Mouse (Mus musculus): Measurements from ENCODE around the gene Gm28557. TPM values are rescaled to one million over a fixed set of nuclear protein-coding genes. Genes with fewer than 3 reads are reported as not detected.
"Not testable (repeated sequence)": the region's sequence is repeated elsewhere in the genome, so short reads cannot be mapped to it uniquely, and the experiment has no call there.

Gm28557 gene
- total RNA-seq (2021): 1 to 10 TPM; 1.6 to 2.2 TPM
- long read RNA-seq, experiment 1, partial matches to known transcripts: 0 of 1 reads
- long read RNA-seq, experiment 1, other reads (novel, unspliced or antisense): 1 of 1 reads
- long read RNA-seq, experiment 2, partial matches to known transcripts: 0 of 1 reads
- long read RNA-seq, experiment 2, other reads (novel, unspliced or antisense): 1 of 1 reads

DNA sequence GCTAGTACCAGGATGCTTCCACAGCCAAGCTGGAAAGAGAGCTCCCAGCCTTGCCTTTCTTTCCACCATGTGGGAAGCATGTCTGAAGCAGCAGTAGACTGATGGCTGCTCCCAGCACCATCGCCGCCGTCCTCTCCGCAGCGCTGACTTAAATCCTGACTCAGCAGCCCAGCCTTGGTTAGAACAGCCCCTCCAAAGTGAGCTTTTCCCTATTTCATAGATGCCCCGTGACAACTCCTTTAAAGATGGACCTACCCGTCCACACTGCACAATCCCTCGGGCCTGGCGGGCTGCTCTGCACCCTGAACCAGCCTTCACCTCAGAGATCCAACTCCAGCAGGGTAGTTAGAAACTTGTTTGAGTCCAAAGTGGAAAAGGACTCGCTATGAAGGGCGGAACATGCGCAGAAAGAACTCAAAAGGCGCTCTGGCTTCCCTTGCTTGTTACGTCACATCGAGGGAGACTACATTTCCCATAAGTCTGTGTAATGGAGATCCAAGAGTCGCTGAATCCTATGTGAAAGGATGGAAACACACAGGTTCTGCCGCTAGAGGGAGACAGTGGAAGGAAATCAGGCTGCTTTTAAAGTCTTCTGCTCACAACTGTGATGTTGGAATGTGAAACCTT lies at the start of gene Gm28557:
TSS of gene Gm28557 (minus strand) at position 411 of the 627 bp plus-strand sequence.
- intact Hi-C loops (cut with DNase I): no loop called here
- peak; percentile 96 to 98 for DNase-seq (ENCODE audit: low spot score in 2 of 2)

DNA sequence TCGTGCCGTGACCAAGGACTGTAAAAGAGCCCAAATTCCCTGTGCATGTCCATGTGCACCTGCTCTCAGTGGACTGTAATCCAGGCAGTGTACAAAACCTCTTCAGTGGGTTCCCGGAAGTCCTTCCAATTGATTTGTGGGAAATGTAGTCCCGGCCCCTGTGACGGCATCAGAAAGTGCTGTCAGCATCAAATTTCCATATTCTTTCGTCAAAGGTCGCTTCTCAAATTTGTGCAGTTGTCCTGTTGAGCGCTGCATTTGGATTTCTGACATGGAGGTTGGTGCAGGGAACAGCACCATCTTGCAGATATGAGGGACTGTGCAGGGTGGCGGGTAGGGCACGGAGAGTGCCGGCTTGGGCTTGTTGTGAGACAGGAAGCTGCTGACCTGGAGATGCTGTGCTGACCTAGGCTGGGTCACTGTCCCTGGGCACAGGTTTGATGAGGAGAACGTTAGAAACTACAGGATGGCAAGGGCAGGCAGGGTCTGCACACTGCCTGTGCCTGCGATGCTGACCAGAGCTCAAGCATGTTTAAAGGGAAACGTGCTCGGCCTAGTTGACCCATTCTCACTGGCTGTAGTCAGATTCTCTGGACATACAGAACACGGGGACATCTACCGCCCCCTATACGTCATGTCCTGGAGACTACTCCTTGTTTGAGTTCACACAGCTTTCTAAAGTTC lies 19.8 kb upstream of the Gm28557 start:
- intact Hi-C loops (cut with DNase I): loop anchor here (5.0 kb wide), 1 partner anchor 179 kb away; the partner anchor contains the start of gene Zfp457
- DNase-seq (ENCODE audit: low spot score in 2 of 2): peak; percentile 87 to 94

DNA sequence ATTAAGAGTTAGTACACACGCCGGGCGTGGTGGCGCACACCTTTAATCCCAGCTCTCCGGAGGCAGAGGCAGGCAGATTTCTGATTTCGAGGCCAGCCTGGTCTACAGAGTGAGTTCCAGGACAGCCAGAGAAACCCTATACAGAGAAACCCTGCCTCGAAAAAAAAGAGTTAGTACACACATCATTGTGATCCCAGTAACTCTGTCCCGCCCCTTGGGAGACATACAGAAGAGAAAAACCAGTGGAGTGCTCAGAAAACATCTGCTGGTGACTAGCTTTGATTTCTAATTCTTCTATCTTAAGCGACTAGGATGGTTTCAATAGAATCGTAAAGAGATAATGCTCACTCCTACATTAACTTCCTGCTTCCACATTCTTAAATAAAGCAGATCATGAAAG lies 19.1 kb upstream of the Gm28557 start:
- DNase-seq (ENCODE audit: low spot score in 2 of 2): not testable (repeated sequence)
- intact Hi-C loops (cut with DNase I): loop anchor here (5.0 kb wide), 1 partner anchor 180 kb away; the partner anchor contains the start of gene Zfp457

DNA sequence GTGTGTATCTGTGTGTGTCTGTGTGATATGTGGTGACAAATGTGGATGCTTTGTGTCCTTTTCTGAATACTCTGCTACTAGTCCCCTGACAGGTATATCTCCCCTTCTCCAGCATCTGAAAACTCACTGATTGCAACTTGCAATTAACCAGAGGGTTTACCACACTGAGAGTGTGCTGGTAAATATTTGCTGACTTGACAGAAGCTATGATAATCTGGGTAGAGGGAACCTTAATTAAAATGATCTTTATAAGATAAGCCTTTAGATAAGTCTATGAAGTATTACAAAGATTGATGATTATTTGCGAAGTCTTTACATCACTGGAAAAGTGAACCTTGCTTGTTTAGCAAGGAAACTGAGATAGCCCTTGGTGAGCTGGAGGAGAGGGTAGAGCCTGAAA lies 16.1 kb upstream of the Gm28557 start:
- intact Hi-C loops (cut with DNase I): no loop called here
- DNase-seq (ENCODE audit: low spot score in 2 of 2): no peak

DNA sequence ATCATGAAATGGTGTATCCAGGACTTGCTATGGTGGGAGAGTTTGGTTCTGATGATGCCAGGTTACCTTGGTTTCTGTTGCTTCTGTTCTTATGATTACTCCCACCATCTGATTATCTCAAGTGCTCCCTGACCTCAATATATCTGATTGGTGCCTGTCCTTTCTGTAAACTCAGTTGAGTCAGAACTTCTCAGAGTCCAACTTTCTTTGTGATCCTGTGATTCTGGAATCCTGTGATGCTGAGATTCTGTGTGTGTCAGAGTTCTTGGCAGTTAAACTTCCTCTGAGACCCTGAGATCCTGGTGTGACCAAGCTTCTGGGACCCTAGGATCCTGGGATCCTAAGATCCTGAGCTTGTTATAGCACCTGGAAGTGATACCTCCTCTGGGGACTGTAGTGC lies 13.0 kb upstream of the Gm28557 start, which contains the start of gene Zfp759:
TSS of gene Zfp759 (plus strand) at position 301 of the 400 bp plus-strand sequence.
- intact Hi-C loops (cut with DNase I); DNase-seq (ENCODE audit: low spot score in 2 of 2): not testable (repeated sequence)

DNA sequence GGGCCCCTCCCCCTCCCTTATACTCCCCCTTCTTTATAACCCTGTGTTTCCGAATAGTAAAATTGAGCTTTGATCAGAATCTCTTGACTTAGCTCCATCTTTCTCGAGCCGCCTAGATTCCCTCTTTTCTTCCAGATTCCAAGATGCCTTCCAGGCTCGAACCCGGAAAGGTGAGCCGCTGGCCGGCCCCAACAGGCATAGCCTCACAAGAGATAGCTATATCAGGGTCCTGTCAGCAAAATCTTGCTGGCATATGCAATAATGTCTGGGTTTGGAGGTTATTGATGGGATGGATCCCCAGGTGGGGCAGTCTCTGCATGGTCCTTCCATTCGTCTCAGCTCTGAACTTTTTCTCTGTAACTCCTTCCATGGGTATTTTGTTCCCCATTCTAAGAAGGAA lies 7.8 kb upstream of the Gm28557 start, which contains the start of gene Rslcan18:
TSS of gene Rslcan18 (minus strand) at position 101 of the 400 bp plus-strand sequence.
- DNase-seq (ENCODE audit: low spot score in 2 of 2); intact Hi-C loops (cut with DNase I): not testable (repeated sequence)

DNA sequence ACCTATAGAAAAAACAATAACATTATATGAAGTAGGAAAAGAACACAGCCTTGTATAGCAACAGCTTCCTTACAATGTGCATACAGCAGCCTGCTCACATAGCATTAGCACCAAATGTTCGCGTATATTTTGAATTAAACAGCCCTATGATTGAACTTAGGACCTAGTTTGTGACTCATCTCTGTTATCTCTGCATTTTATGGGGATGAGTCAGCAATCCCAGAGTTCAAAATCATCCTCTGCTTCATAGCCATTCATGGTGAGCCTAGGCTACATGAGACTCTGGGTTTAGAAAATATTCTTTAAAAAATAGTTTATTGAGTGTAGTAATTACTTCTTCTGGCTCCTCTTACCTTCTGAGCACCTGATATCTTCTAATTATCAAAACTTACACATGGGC lies 4.9 kb upstream of the Gm28557 start:
- no peak for DNase-seq (ENCODE audit: low spot score in 2 of 2)
- intact Hi-C loops (cut with DNase I): no loop called here

DNA sequence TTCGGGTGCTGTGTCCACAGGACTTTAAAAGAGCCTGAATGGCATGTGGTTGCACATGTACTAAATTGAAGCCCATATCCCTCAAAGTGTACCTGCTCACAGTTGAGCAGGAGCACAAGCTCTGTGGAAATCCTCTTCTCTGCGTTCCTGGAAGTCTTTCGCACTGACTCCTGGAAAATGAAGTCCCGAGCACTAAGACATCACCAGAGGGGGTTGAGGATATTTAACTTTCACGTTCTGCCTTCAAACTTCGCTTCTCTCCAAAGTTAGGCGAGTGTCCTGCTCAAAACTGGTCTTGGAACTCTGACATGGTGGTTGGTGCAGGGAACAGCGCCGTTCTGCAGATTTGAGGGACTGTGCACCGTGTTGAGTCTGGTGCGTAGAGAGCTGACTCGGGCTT lies 3.7 kb upstream of the Gm28557 start:
- intact Hi-C loops (cut with DNase I): no loop called here
- peak in 1 of 2 experiments; percentile 26 for DNase-seq (ENCODE audit: low spot score in 2 of 2)

DNA sequence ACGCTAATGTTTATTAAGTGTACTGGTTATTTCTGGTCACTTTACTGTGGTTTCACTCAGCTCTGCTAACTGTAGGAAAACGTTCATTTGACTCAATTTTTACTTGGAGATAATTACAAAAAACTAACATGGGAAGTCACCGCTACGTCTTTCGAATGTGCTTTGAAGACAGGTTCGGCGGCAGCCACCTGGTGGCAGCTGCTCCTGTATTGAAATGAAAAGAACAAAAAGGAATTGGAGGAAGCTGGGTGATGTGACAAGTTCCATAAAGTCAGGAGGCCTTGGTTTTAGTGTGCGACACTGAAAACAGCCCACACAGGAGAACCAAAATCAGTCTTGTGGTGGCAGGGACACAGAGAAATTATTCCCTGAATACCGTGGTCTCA lies 410 bp upstream of the Gm28557 start:
- intact Hi-C loops (cut with DNase I): no loop called here
- DNase-seq (ENCODE audit: low spot score in 2 of 2): no peak

DNA sequence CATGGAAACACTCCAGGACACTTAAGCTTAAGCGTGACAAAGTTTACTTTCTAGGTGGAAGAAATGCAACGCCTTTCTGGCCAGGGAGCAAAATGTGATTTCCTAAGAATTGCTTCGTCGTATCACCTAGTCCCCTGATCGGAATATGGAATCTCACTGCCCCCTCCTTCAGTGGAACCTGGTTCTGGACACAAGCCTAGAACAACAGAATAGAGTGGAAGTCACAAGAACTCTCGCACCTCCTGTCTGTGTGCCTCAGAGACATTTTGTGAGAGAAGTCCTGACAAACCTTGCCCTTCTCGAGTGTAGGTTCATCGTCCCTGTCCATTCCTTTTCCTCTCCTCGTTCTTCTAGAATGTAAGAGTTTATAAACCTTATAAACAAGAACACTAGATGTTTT lies 723 bp downstream of the Gm28557 start:
- intact Hi-C loops (cut with DNase I): no loop called here
- no peak for DNase-seq (ENCODE audit: low spot score in 2 of 2)

DNA sequence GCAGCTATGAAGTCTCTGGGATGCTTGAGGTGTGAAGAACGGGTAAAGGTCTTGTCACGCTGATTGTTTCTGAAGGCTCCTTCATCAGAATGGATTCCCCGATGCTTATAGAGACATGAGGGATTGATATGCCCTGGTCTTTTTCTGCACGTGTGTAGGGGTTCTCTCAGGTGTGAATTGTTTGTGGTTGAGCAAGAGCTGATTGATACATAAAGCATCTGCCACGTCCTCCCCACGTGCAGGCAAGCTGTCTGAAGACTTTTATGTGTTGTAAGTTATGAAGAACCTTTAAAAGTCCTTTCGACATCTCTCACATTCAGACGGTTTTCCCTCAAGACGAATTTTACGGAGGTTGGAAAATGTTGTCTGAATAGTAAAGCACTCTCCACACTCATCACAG lies 10.5 kb downstream of the Gm28557 start, which contains the start of gene Zfp708:
TSS of gene Zfp708 (minus strand) at position 101 of the 400 bp plus-strand sequence.
- intact Hi-C loops (cut with DNase I): no loop called here
- no peak for DNase-seq (ENCODE audit: low spot score in 2 of 2)

DNA sequence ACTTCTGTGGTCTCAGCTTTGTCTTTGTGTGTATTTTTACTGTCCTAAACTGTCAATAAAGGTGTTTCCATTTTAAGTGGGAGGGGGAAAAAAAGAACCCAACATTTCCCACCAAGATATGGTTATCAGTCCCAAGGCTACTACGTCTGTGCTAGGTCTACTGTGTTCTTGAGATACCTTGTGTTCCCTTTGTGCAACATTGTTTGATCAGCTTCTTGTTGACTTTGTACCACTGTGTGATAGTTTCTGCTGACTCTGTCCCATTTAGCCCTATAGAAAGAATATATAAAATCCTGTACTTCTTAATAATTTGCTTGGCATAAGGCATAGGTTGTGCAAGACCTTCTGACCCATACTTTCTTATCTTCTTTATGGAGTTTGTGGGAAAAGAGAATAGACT lies 18.2 kb downstream of the Gm28557 start:
- intact Hi-C loops (cut with DNase I): no loop called here
- no peak for DNase-seq (ENCODE audit: low spot score in 2 of 2)

DNA sequence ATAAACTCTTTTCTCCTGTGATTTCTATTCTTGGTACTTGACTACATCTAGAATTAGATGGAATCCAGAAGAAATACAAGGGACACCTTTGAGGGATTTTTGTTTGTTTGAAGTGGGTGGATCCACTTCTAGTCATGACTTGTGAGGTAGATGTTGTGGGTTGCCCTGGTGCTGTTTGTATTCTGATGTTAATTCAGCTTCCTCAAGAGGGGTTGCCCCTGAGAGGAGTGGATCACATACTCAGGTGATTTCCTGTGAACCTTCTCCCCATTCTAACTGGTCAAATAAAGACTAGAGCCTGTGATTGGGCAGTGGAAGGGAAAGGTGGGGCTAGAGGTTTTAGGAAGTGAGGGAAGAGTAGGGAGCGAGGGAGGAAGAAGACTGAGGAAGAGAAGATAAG lies 26.5 kb downstream of the Gm28557 start:
- intact Hi-C loops (cut with DNase I): no loop called here
- no peak for DNase-seq (ENCODE audit: low spot score in 2 of 2)

DNA sequence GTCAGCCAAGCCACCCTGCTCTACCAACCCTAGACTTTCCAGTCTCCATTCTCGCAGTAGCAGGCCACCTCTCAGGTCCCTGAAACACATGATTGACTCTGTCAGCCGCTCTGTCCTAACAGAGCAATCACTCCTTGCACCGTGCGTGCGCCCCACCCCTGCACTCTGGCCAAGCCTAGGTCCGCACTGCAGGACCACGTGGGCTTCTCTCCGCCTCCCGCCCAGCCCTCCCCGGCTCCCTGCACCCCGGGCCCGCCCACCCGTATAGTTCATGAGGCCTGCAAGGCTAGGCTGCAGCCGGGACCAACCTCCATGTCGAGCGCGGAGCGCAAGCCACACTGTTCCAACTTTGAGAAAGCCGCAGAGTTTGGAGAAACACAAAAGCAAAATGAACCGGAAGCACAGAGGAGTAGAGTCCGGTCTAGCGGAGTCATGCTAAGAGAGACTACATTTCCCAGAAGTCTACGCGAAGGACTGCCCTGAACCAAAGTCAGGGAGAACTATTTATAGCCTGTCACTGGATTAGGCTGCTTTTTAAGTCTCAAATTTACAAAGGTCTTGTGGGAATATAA lies 27.2 kb downstream of the Gm28557 start:
- intact Hi-C loops (cut with DNase I): no loop called here
- DNase-seq (ENCODE audit: low spot score in 2 of 2): peak; percentile 71 to 77

DNA sequence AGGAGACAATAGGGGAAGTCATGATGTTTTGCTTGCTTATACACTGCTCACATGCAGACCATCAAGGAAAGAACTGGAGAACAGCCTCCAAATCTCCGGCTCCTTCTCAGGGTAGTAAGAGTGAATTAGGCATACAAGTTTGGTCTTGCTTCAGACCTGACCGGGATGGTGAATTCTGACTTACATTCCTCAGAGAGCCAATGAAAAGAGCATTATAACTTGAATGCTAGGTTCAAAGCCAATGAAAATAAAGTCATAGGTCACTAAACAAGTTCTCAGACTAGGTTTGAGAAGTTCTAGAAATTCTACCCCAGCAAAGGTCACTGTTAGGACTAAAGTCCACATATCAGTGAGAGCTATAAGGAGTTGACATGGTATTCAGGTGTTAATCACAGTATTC lies 31.2 kb downstream of the Gm28557 start:
- intact Hi-C loops (cut with DNase I): no loop called here
- DNase-seq (ENCODE audit: low spot score in 2 of 2): no peak

DNA sequence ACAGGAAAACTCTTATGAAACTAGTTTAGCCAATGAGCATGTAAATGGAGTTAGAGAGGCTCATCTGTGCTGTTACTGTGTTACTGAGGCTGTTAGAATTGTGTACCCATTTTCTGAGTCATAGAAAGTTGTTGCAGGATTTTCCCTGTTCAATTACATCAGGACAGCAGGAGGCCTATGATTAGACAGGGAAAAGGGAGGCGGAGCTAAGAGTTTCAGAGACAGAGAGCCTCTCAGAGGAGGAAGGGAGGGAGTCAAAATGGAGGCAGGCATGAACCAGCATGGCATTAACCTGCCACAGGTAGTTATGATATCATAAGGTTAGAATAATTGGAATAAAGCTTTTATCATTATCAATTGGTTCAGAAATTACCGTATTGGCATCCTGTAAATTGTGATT lies 35.6 kb downstream of the Gm28557 start:
- intact Hi-C loops (cut with DNase I): no loop called here
- DNase-seq (ENCODE audit: low spot score in 2 of 2): no peak

DNA sequence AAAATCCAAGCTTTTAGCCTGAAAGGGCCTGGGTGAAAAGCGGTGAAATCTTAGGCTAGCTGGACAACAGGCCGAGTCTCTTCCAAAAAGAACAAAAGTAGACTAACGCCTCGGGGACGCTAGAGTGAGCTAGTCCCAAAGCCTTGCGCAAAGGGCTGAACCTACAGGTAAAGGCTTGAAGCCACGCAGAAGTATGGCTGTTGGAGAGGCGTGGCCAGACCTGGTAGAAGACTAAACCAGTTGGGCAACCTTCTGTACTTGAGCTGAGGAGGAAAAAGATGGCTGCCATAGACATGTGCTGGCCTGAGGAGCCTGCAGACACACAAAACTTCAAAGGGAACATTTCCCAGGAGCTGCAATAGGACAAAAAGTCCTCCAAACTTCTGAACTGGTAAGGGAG lies 43.0 kb downstream of the Gm28557 start:
- intact Hi-C loops (cut with DNase I): no loop called here
- DNase-seq (ENCODE audit: low spot score in 2 of 2): no peak

DNA sequence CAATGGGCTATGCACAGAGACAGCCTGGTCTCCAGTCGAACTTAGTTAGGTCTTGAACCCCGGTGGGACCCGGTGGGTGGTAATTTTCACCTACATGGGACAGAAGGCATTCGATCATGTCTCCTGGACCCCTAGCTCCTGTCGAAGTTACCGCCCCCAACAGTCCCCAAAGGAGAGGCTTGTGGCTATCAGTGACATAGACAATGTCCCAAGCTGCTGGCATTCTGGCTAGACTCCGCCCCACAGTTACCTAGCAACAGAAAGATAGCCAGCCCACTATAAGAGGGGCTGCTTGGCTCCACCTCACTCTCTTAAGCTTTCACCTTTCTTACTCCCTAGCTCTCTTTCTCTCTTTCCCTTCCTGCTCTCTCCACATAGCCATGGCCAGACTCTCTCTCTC lies 46.0 kb downstream of the Gm28557 start:
- intact Hi-C loops (cut with DNase I): no loop called here
- no peak for DNase-seq (ENCODE audit: low spot score in 2 of 2)

DNA sequence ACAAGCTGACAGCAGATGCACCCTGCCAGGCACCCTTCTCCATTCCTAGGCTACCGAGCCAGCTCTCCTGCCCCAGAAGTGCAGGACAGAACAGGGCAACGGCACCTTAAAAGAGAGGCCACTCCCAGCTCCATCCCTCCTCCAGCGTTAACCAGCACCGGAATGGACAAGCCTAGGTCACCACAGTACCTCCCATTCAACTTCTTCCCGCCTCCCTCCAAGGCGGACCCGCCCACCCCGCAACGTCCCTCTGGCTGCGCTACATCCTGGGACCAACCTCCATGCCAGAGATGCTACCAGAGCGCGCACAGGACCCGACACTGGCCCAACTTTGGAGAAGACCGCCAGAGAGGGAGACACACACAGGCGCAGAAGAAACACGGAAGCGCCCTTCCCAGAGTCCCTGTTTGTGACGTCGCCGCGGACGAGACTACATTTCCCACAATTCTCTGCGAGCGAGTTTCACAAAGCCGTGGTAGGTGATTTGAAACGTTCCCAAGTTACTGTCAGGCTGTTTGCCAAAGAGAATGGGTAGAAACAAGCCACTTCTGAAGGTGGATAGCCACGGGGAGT lies 47.5 kb downstream of the Gm28557 start, which contains the start of gene Zfp712:
TSS of gene Zfp712 (minus strand) at position 385 of the 573 bp plus-strand sequence.
- peak; percentile 93 to 96 for DNase-seq (ENCODE audit: low spot score in 2 of 2)
- intact Hi-C loops (cut with DNase I): no loop called here
